Mouse (Mus musculus): ENCODE results near the gene Zfp113.
A peak's percentile ranks its signal among the peaks of the same experiment; 100 is the strongest.
"Not testable (repeated sequence)": the region's sequence is repeated elsewhere in the genome, so short reads cannot be mapped to it uniquely, and the experiment has no call there.

Gene Zfp113

GRCm38 (mm10) chr5:138137257-138137656, 18.3 kb downstream of the Zfp113 start:
- DNase-seq = no peak

GRCm38 (mm10) chr5:138132425-138133064, 23.0 kb downstream of the Zfp113 start:
- no peak for DNase-seq

- DNase-seq = no peak
Observed at GRCm38 (mm10) chr5:138118041-138118440, 37.5 kb downstream of the Zfp113 start.

GRCm38 (mm10) chr5:138117199-138118015, 38.1 kb downstream of the Zfp113 start:
- no peak for DNase-seq

GRCm38 (mm10) chr5:138116255-138117198, 39.0 kb downstream of the Zfp113 start, which contains the start of gene Zscan21:
Gene Zscan21 (plus strand): TSS chr5:138116903.
- DNase-seq = peak; percentile 92 to 93

GRCm38 (mm10) chr5:138109847-138110396, 45.6 kb downstream of the Zfp113 start:
- not testable (repeated sequence) for DNase-seq

- no peak for DNase-seq
Observed at GRCm38 (mm10) chr5:138107130-138107529, 48.4 kb downstream of the Zfp113 start.

- DNase-seq = no peak
Observed at GRCm38 (mm10) chr5:138104976-138105375, 50.6 kb downstream of the Zfp113 start.

GRCm38 (mm10) chr5:138094474-138094873, 61.1 kb downstream of the Zfp113 start:
- DNase-seq = no peak

- DNase-seq = no peak
Observed at GRCm38 (mm10) chr5:138092771-138093170, 62.8 kb downstream of the Zfp113 start.

GRCm38 (mm10) chr5:138090737-138091136, 64.8 kb downstream of the Zfp113 start:
- no peak for DNase-seq

- peak in 1 of 2 experiments; percentile 28 for DNase-seq
Observed at GRCm38 (mm10) chr5:138090271-138090670, 65.3 kb downstream of the Zfp113 start.

All from cerebellum, postnatal 25 days (tissue).